Mouse (Mus musculus) right cerebral cortex, postnatal 10 days (tissue): Measurements from ENCODE around the gene Tbx19.

ENCODE experiments used
- DNase-seq, 2 experiments: peaks; one replicate each; pipeline ENCODE4 v3.0.0; 2021; ENCODE audit warnings: low spot score in 2 of 2

The Tbx19 gene

GRCm38 (mm10) chr1:165114460-165115175, 46.0 kb downstream of the Tbx19 start:
- DNase-seq = peak in 1 of 2 experiments; percentile 49

- DNase-seq = no peak
These were observed 46.9 kb downstream of the Tbx19 start for GRCm38 (mm10) chr1:165113700-165114099.

GRCm38 (mm10) chr1:165110659-165111058, 49.9 kb downstream of the Tbx19 start:
- DNase-seq = no peak

- no peak for DNase-seq
These were observed 51.4 kb downstream of the Tbx19 start for GRCm38 (mm10) chr1:165109135-165109534.

GRCm38 (mm10) chr1:165108477-165108876, 52.1 kb downstream of the Tbx19 start:
- DNase-seq = no peak

- no peak for DNase-seq
These were observed 54.6 kb downstream of the Tbx19 start for GRCm38 (mm10) chr1:165106011-165106385.

- no peak for DNase-seq
These were observed 55.1 kb downstream of the Tbx19 start for GRCm38 (mm10) chr1:165105270-165106010.

- DNase-seq = no peak
These were observed 55.8 kb downstream of the Tbx19 start for GRCm38 (mm10) chr1:165104707-165105259.

- DNase-seq = no peak
These were observed 61.0 kb downstream of the Tbx19 start for GRCm38 (mm10) chr1:165099569-165099968.

GRCm38 (mm10) chr1:165094871-165095270, 65.7 kb downstream of the Tbx19 start:
- DNase-seq = no peak

- DNase-seq = peak; percentile 93 to 96
These were observed 68.9 kb downstream of the Tbx19 start for GRCm38 (mm10) chr1:165091721-165092120.

GRCm38 (mm10) chr1:165089556-165089955, 71.0 kb downstream of the Tbx19 start:
- no peak for DNase-seq
